Mouse (Mus musculus) right cerebral cortex, postnatal 10 days (tissue): Measurements from ENCODE around the gene Ifitm6.
"Not testable (repeated sequence)": the region's sequence is repeated elsewhere in the genome, so short reads cannot be mapped to it uniquely, and the experiment has no call there.

Experiments
- DNase-seq, 2 experiments: peaks; one replicate each; pipeline ENCODE4 v3.0.0; 2021; ENCODE audit warnings: low spot score in 2 of 2

The Ifitm6 gene

GRCm38 (mm10) chr7:140971479-140972171 lies 46.1 kb downstream of the Ifitm6 start:
- DNase-seq: no peak

- no peak for DNase-seq
Observed at GRCm38 (mm10) chr7:140970931-140971330, 46.8 kb downstream of the Ifitm6 start.

GRCm38 (mm10) chr7:140968710-140969109 lies 49.0 kb downstream of the Ifitm6 start:
- DNase-seq: not testable (repeated sequence)

- no peak for DNase-seq
Observed at GRCm38 (mm10) chr7:140967862-140968591, 49.7 kb downstream of the Ifitm6 start.

- no peak for DNase-seq
Observed at GRCm38 (mm10) chr7:140966921-140967320, 50.8 kb downstream of the Ifitm6 start, which contains the start of gene Ifitm1. Gene Ifitm1 (plus strand): TSS chr7:140967221.
